Mouse (Mus musculus) heart, adult 2 months (tissue): ENCODE results near the gene Arhgef2. TPM values are rescaled to one million over a fixed set of nuclear protein-coding genes. Genes with fewer than 3 reads are reported as not detected.

Experiments used
- DNase-seq, 2 experiments: peaks; one replicate each; pipeline ENCODE4 v3.0.0; 2021
- H3K27ac ChIP-seq: fragments of 200-600 bp; 2 replicates; pipeline ENCODE4 v1.8.1; 2022
- H3K27me3 ChIP-seq: fragments of 200-500 bp; 2 replicates; pipeline ENCODE4 v1.6.1; 2012; ENCODE audit warnings: mild to moderate bottlenecking, low read length, inconsistent platforms, mixed read lengths; ENCODE audit not compliant: control insufficient read depth, insufficient read depth
- H3K36me3 ChIP-seq: fragments of 200-500 bp; 2 replicates; pipeline ENCODE4 v1.6.1; 2012; ENCODE audit warnings: low read length, inconsistent platforms; ENCODE audit not compliant: control insufficient read depth, insufficient read depth
- H3K4me1 ChIP-seq: fragments of 200-500 bp; 2 replicates; pipeline ENCODE4 v1.6.1; 2011; ENCODE audit warnings: low read length; ENCODE audit not compliant: control insufficient read depth, insufficient read depth
- H3K4me3 ChIP-seq: fragments of 200-600 bp; 2 replicates; pipeline ENCODE4 v1.8.1; 2022
- H3K79me2 ChIP-seq: fragments of 200-500 bp; replicated peaks from 2 replicates; pipeline ENCODE4 v1.6.1; 2012; ENCODE audit warnings: mild to moderate bottlenecking, inconsistent platforms, low read length, moderate library complexity, mixed read lengths; ENCODE audit not compliant: control insufficient read depth, insufficient read depth
- H3K9ac ChIP-seq: fragments of 200-500 bp; 2 replicates; pipeline ENCODE4 v1.6.1; 2012; ENCODE audit warnings: low read depth, mild to moderate bottlenecking, control low read depth, inconsistent platforms, low read length, mixed read lengths
- CTCF ChIP-seq: fragments of 200-600 bp; IDR thresholded peaks from 2 replicates; pipeline ENCODE4 v1.8.1; 2022; ENCODE audit warnings: antibody characterized with exemption, mild to moderate bottlenecking, moderate library complexity
- EP300 ChIP-seq: fragments of 200-500 bp; IDR thresholded peaks from 2 replicates; pipeline ENCODE4 v1.6.1; 2011; ENCODE audit warnings: low read depth, low read length, control low read depth; ENCODE audit not compliant: insufficient read depth
- POLR2A ChIP-seq: fragments of 200-500 bp; IDR thresholded peaks from 2 replicates; pipeline ENCODE4 v1.6.1; 2011; ENCODE audit warnings: mild to moderate bottlenecking, low read depth, low read length, control low read depth; ENCODE audit not compliant: insufficient read depth
- WGBS: fragments of 180-500 bp; shearing (Covaris S2); methylation state at CpG from one replicate; pipeline ENCODE4 v1.1.7; 2018; 5-methylcytosine and 5-hydroxymethylcytosine counted together
- intact Hi-C: fragments of 180-260 bp; cut with DNase I; formaldehyde crosslinking; loops from one replicate; pipeline ENCODE4 v1.15.1; 2025
- polyA plus RNA-seq: library from polyadenylated mRNA; depleted of rRNA; stranded (reverse); fragments of >200 nt; gene quantifications from 2 replicates; pipeline ENCODE4 v1.2.3, GENCODE M21; 2012
- total RNA-seq, 2 experiments: library from RNA; stranded (reverse); gene quantifications; 2 replicates each; pipeline ENCODE4 v1.2.3; 2021

Gene Arhgef2
- total and polyA plus RNA-seq, 3 experiments, result 37.3 to 51.0 (median 37.5) TPM

DNA sequence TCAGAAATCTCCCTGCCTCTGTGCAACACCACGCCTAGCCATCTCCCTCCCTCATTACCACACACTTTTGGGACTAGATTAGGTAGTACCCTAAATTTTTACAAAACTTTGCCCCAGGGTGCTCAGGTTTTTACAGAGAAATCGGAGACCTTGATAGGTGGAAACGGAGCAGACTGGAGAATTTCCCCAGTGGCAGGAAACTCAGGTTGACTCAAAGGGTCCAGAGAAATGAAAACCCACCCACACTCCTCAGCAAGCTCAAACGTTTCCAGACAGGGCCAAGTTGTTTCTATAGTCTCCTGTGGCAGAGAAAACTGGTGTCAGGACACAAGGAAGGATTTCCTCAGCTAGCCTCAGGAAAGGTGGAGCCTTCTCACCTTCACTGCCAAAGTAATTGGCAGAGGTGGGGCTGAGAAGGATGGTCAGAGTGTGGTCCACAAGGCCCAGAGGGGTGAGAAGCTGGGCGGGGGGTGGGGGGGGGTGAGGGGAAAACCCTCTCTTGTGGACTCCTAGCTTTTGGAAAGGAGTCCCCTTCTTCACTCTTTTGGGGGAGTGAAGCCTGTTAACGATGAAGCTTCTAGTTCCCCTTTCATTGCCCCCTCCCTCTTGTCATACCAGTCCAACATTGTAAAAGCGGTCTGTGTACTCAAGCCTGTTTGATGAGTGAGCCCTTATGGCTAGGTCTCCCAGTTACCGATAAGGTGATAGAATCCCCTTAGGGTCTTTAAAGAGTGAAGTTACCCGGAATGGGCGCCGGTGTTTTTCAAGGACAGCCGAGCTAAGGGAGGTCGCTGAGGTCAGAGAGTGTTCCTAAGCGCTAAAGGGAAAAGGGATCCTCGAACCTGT, 14.6 kb downstream of the Arhgef2 start:
- peak overlapping the region; percentile 97 for H3K9ac ChIP-seq
- DNase-seq, result peak in 1 of 2 experiments; percentile 35
- no peak for TF ChIP-seq POLR2A
- no peak for TF ChIP-seq EP300
- no peak for TF ChIP-seq CTCF
- peaks cover 6% of the 10 kb centered on the region; the same call in 1 of the 2 replicates for H3K36me3 ChIP-seq
- H3K4me1 ChIP-seq, result peaks cover 30% of the 10 kb centered on the region
- no peaks in the 10 kb centered on the region for H3K27me3 ChIP-seq
- H3K4me3 ChIP-seq, result peak overlapping the region; percentile 92
- WGBS, result 11% methylated on average over 15 of the region's 15 CpGs
- H3K27ac ChIP-seq, result peak overlapping the region; percentile 97
- intact Hi-C loops, result no loop called here
- peaks cover 2% of the 10 kb centered on the region; the same call in 1 of the 2 replicates for H3K79me2 ChIP-seq

DNA sequence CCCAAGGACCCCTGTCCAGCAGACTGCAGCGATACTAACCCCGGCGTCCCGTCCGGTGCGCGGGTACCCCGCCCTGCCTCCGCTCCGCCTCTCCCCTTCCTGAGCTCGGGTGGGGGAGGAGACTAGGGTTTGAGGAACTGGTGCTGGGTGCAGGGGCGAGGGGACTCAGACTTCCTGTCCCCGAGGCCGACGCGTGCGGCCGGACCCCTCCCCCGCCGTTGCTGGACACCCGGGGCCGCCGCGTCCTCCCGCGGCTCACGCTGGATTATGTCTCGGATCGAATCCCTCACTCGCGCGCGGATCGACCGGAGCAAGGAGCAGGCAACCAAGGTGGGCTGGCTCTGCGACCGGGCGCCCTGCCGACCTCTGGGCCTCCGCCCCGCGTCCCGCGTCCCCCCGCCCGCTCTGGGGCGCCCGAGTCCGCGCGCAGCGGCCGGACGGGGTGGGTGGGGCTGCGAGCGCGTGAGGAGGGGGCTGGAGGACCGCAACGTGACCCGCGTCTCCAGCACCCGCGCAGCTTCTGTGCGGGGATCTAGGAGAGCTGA, 15.3 kb downstream of the Arhgef2 start:
- H3K27me3 ChIP-seq, result no peaks in the 10 kb centered on the region
- peak overlapping the region; percentile 97 for H3K27ac ChIP-seq
- H3K4me3 ChIP-seq, result peak overlapping the region; percentile 92
- peak overlapping the region; percentile 97 for H3K9ac ChIP-seq
- peaks cover 32% of the 10 kb centered on the region for H3K4me1 ChIP-seq
- peaks cover 2% of the 10 kb centered on the region; the same call in 1 of the 2 replicates for H3K79me2 ChIP-seq
- under 1% methylated on average over 64 of the region's 64 CpGs for WGBS
- DNase-seq, result peak; percentile 87 to 92
- TF ChIP-seq EP300, result peak; percentile 72; the same call in 1 of the 2 replicates
- TF ChIP-seq POLR2A, result peak; percentile 95
- TF ChIP-seq CTCF, result no peak
- peaks cover 8% of the 10 kb centered on the region; the same call in 1 of the 2 replicates for H3K36me3 ChIP-seq
- intact Hi-C loops, result no loop called here

DNA sequence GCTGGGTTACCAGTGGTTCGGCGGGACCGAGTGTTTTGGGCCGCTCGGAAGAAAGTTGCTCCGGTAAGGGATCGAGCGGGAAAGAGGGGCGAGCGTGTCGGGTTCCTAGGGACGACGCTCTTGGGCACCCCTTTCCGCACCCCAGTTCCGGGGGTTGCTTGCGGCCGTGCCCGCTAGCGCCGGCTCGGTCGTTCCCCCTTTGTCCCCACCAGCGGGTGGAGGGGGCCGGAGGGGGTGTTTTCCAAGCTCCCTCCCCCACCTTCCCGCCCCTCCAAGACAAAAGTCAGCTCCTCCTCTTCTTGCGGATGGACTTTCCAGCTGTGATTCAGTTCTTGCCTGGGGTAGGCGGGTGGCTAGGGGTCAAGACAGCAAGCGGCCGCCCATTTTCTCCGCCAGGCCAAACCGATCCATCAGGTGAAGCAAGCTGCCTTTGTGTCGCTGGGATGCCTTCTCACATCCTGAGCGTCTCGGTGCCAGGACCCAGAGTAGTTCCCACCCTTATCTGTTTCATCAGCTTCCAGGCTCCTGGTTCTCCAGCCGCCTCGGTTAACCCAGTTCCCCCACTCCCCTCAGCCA, 15.9 kb downstream of the Arhgef2 start:
- H3K79me2 ChIP-seq, result peaks cover 5% of the 10 kb centered on the region
- peak overlapping the region; percentile 92 for H3K4me3 ChIP-seq
- peak overlapping the region; percentile 97 for H3K27ac ChIP-seq
- no peaks in the 10 kb centered on the region for H3K27me3 ChIP-seq
- peaks cover 11% of the 10 kb centered on the region for H3K36me3 ChIP-seq
- H3K4me1 ChIP-seq, result peaks cover 37% of the 10 kb centered on the region
- WGBS, result under 1% methylated on average over 36 of the region's 36 CpGs
- intact Hi-C loops, result loop anchor here (2.0 kb wide), 1 partner anchor 15 kb away; no protein-coding TSS in a partner anchor
- H3K9ac ChIP-seq, result peak overlapping the region; percentile 97
- 0 out of 2 replicates have a peak, but pooled peaks have one; percentile 2 for TF ChIP-seq CTCF
- peak; percentile 68 for TF ChIP-seq POLR2A
- no peak; the same call in 1 of the 2 replicates for TF ChIP-seq EP300
- DNase-seq, result peak; percentile 78 to 84

DNA sequence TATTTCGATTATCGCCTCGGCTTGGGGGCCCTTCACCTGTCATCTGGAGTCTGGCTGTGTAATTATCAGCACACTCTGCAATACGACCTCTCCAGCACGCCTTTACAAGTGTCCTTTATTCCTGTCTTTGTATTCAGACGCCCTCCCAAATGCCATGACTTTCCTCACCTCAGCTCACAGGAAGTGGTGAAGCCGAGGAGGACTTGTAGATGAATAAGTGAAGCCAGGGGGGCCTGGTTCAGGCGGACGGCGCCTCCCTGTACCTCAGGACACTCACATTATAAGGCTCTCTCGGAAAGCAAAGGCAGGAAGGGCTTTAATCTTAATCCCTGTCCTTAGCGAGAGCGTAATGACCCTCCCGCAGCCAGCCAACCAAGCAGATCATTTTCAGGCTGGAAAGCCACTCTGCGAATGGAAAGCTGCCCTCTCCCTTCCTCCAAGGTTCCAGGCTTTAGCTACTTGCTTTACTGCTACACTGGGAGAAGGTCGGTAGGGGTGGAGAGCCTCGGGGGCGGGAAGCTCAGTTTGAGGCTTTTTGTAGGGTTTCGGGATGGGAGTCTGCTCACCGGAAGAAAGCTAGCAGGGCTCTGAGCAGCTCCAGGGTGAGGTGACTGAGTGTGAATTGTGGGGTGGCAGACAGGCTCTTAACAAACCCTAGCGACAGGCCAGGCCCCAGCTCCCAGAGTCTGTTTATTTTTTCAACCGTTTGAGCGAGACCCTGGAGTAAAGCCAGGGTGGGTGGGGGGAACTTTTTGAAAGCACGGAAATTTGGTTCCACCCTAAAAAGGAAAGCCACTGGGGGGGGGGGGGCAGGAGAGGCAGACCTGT, 16.6 kb downstream of the Arhgef2 start:
- intact Hi-C loops, result loop anchor here (2.0 kb wide), 1 partner anchor 16 kb away; no protein-coding TSS in a partner anchor
- H3K4me3 ChIP-seq, result peak overlapping the region; percentile 92
- WGBS, result 1% methylated on average over 24 of the region's 24 CpGs

DNA sequence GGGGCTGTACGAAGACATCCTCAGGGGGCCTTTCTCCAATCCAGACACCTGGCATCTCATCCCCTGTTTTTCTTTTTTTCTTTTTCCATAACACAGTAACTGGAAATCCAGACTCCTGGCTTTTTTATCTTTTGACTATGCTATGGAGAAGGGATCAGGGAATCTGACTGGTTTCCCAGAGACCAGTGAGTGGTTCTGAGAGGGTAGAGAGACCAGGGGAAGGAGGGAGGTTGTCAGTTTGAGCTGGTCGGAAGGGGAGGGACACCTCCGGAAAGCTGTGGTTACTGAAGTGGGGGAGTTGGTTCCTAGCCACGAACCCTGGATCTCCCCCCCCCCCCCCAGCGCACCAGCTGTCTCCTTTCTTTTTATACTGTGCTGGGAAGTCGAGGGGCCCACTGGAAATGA, 17.2 kb downstream of the Arhgef2 start:
- 1% methylated on average over 6 of the region's 6 CpGs for WGBS
- Histone ChIP-seq H3K27me3 (no peaks in the 10 kb centered on the region), H3K4me3 (peak overlapping the region; percentile 92), H3K4me1 (peaks cover 43% of the 10 kb centered on the region), H3K9ac (peak overlapping the region; percentile 50), H3K79me2 (peaks cover 7% of the 10 kb centered on the region), H3K36me3 (peaks cover 15% of the 10 kb centered on the region), H3K27ac (peak overlapping the region; percentile 97)
- intact Hi-C loops, result loop anchor here (2.0 kb wide), 1 partner anchor 16 kb away; no protein-coding TSS in a partner anchor
- TF ChIP-seq EP300 (0 out of 2 replicates have a peak, but pooled peaks have one; percentile 16), CTCF (no peak)
- DNase-seq, result peak in 1 of 2 experiments; percentile 70

More for the DNA sequence above, 16.6 kb downstream of the Arhgef2 start:
- TF ChIP-seq POLR2A (peak; percentile 65; the same call in 1 of the 2 replicates), EP300 (no peak; the same call in 1 of the 2 replicates), CTCF (no peak)
- peaks cover 5% of the 10 kb centered on the region for H3K79me2 ChIP-seq
- no peaks in the 10 kb centered on the region for H3K27me3 ChIP-seq
- peak overlapping the region; percentile 97 for H3K9ac ChIP-seq
- H3K36me3 ChIP-seq, result peaks cover 15% of the 10 kb centered on the region
- H3K4me1 ChIP-seq, result peaks cover 41% of the 10 kb centered on the region
- H3K27ac ChIP-seq, result peak overlapping the region; percentile 97
- DNase-seq, result peak; percentile 78 to 81
